Mouse (Mus musculus) hindbrain, embryonic 13.5 days (tissue): ENCODE data around the gene Rps6kc1. TPM values are rescaled to one million over a fixed set of nuclear protein-coding genes. Genes with fewer than 3 reads are reported as not detected.
"Not testable (repeated sequence)": the region's sequence is repeated elsewhere in the genome, so short reads cannot be mapped to it uniquely, and the experiment has no call there.

ENCODE experiments used
- ATAC-seq: fragments of 200-750 bp; cut with Nextera tagmentation; 2 replicates; pipeline ENCODE4 v1.8.0; 2017; ENCODE audit warnings: moderate TSS enrichment; ENCODE audit not compliant: low FRiP score
- H3K27ac ChIP-seq: fragments of 300-500 bp; sonication (generic); 2 replicates; pipeline ENCODE4 v1.5.1; 2015; ENCODE audit warnings: inconsistent platforms, mild to moderate bottlenecking, moderate library complexity
- H3K27me3 ChIP-seq: fragments of 300-500 bp; sonication (generic); 2 replicates; pipeline ENCODE4 v1.6.1; 2015; ENCODE audit warnings: mild to moderate bottlenecking, inconsistent platforms
- H3K36me3 ChIP-seq: fragments of 300-500 bp; sonication (generic); 2 replicates; pipeline ENCODE4 v1.6.1; 2015; ENCODE audit warnings: mild to moderate bottlenecking, inconsistent platforms
- H3K4me1 ChIP-seq: fragments of 300-500 bp; sonication (generic); replicated peaks from 2 replicates; pipeline ENCODE4 v1.6.1; 2015; ENCODE audit warnings: inconsistent platforms
- H3K4me2 ChIP-seq: fragments of 300-500 bp; sonication (generic); 2 replicates; pipeline ENCODE4 v1.6.1; 2015; ENCODE audit warnings: inconsistent platforms, mild to moderate bottlenecking, moderate library complexity
- H3K4me3 ChIP-seq: fragments of 300-500 bp; sonication (generic); 2 replicates; pipeline ENCODE4 v1.5.1; 2015; ENCODE audit warnings: mild to moderate bottlenecking, inconsistent platforms
- H3K9ac ChIP-seq: fragments of 300-500 bp; sonication (generic); 2 replicates; pipeline ENCODE4 v1.6.1; 2015; ENCODE audit warnings: mild to moderate bottlenecking, inconsistent platforms
- H3K9me3 ChIP-seq: fragments of 300-500 bp; sonication (generic); 2 replicates; pipeline ENCODE4 v1.6.1; 2016; ENCODE audit warnings: inconsistent platforms
- WGBS: fragments of 180-500 bp; shearing (Covaris S2); methylation state at CpG from one replicate; pipeline ENCODE4 v1.1.7; 2015; 5-methylcytosine and 5-hydroxymethylcytosine counted together
- polyA plus RNA-seq: library from polyadenylated mRNA; unstranded; fragments of >200 nt; fragmentation: Nextera tagmentation; extraction: Ambion mirVana; gene quantifications from 2 replicates; pipeline ENCODE4 v1.2.1, GENCODE M21; 2015

Gene Rps6kc1
- polyA plus RNA-seq, 1 experiment from 2014 or later, result 28.6 TPM

GRCm38 (mm10) chr1:190927751-190928369 lies 16.3 kb upstream of the Rps6kc1 start:
- peak; percentile 46 for ATAC-seq
- H3K27me3 ChIP-seq, result no peaks in the 10 kb centered on the region
- peak overlapping the region; percentile 99 for H3K27ac ChIP-seq
- peak overlapping the region; percentile 70 for H3K4me3 ChIP-seq
- H3K4me2 ChIP-seq, result peak overlapping the region; percentile 62
- H3K36me3 ChIP-seq, result peaks cover under 1% of the 10 kb centered on the region
- no peaks in the 10 kb centered on the region for H3K9me3 ChIP-seq
- 26% methylated on average over 16 of the region's 16 CpGs for WGBS
- H3K9ac ChIP-seq, result peak overlapping the region; percentile 89
- peaks cover 22% of the 10 kb centered on the region for H3K4me1 ChIP-seq

- H3K4me3 ChIP-seq, result no peak overlapping the region
Observed at GRCm38 (mm10) chr1:190927311-190927710, 15.7 kb upstream of the Rps6kc1 start.

GRCm38 (mm10) chr1:190924812-190925211 lies 13.2 kb upstream of the Rps6kc1 start, which contains the start of gene Angel2:
Angel2 (plus strand) TSS chr1:190925112.
- not testable (repeated sequence) for H3K27ac ChIP-seq, H3K4me2 ChIP-seq, H3K27me3 ChIP-seq, H3K9ac ChIP-seq, H3K9me3 ChIP-seq, H3K36me3 ChIP-seq, ATAC-seq, H3K4me3 ChIP-seq
- 81% methylated on average over 3 of the region's 3 CpGs for WGBS
- H3K4me1 ChIP-seq, result peaks cover 15% of the 10 kb centered on the region

More at GRCm38 (mm10) chr1:190927311-190927710, 15.7 kb upstream of the Rps6kc1 start:
- Histone ChIP-seq H3K27me3 (no peaks in the 10 kb centered on the region), H3K9ac (no peak overlapping the region), H3K9me3 (no peaks in the 10 kb centered on the region), H3K36me3 (no peaks in the 10 kb centered on the region; the same call in 1 of the 2 replicates), H3K4me1 (peaks cover 22% of the 10 kb centered on the region), H3K4me2 (peak overlapping the region; percentile 62), H3K27ac (no peak overlapping the region)
- no peak for ATAC-seq
- 95% methylated on average over 3 of the region's 3 CpGs for WGBS

GRCm38 (mm10) chr1:190919725-190920469 lies 8.3 kb upstream of the Rps6kc1 start:
- H3K4me3 ChIP-seq, result no peak overlapping the region
- 0 out of 2 replicates have a peak, but pooled peaks cover 3% of the 10 kb centered on the region for H3K27me3 ChIP-seq
- H3K36me3 ChIP-seq, result no peaks in the 10 kb centered on the region
- H3K9me3 ChIP-seq, result no peaks in the 10 kb centered on the region
- no peak overlapping the region for H3K27ac ChIP-seq
- ATAC-seq, result no peak
- H3K4me1 ChIP-seq, result no peaks in the 10 kb centered on the region
- 76% methylated on average over 8 of the region's 8 CpGs for WGBS
- no peak overlapping the region for H3K4me2 ChIP-seq
- no peak overlapping the region for H3K9ac ChIP-seq

- H3K4me1 ChIP-seq, result no peaks in the 10 kb centered on the region
- H3K4me3 ChIP-seq, result no peak overlapping the region
- no peak overlapping the region for H3K9ac ChIP-seq
- 0 out of 2 replicates have a peak, but pooled peaks cover 3% of the 10 kb centered on the region for H3K27me3 ChIP-seq
- H3K9me3 ChIP-seq, result no peaks in the 10 kb centered on the region
- H3K36me3 ChIP-seq, result no peaks in the 10 kb centered on the region
- 71% methylated on average over 7 of the region's 7 CpGs for WGBS
- ATAC-seq, result no peak
- no peak overlapping the region for H3K4me2 ChIP-seq
- no peak overlapping the region for H3K27ac ChIP-seq
Observed at GRCm38 (mm10) chr1:190918938-190919337, 7.4 kb upstream of the Rps6kc1 start.

- H3K9me3 ChIP-seq, result no peaks in the 10 kb centered on the region
- H3K4me2 ChIP-seq, result no peak overlapping the region
- no peaks in the 10 kb centered on the region for H3K36me3 ChIP-seq
- H3K4me3 ChIP-seq, result no peak overlapping the region
- peaks cover 33% of the 10 kb centered on the region for H3K4me1 ChIP-seq
- WGBS, result 50% methylated on average over 1 of the region's 1 CpGs
- ATAC-seq, result no peak
- H3K9ac ChIP-seq, result no peak overlapping the region; the same call in 1 of the 2 replicates
- 0 out of 2 replicates have a peak, but pooled peaks cover 3% of the 10 kb centered on the region for H3K27me3 ChIP-seq
- no peak overlapping the region for H3K27ac ChIP-seq
Observed at GRCm38 (mm10) chr1:190912623-190913022, 1.1 kb upstream of the Rps6kc1 start.

- WGBS, result 79% methylated on average over 6 of the region's 6 CpGs
- peak; percentile 44; the same call in 1 of the 2 replicates for ATAC-seq
- no peak overlapping the region for H3K27ac ChIP-seq
Observed at GRCm38 (mm10) chr1:190910836-190911235, 734 bp downstream of the Rps6kc1 start.

GRCm38 (mm10) chr1:190904714-190905113 lies 6.9 kb downstream of the Rps6kc1 start:
- WGBS, result 93% methylated on average over 16 of the region's 16 CpGs
- no peak overlapping the region for H3K4me3 ChIP-seq
- no peaks in the 10 kb centered on the region for H3K9me3 ChIP-seq
- H3K27ac ChIP-seq, result no peak overlapping the region
- no peak overlapping the region for H3K4me2 ChIP-seq
- ATAC-seq, result no peak
- peaks cover 32% of the 10 kb centered on the region for H3K36me3 ChIP-seq
- H3K27me3 ChIP-seq, result no peaks in the 10 kb centered on the region
- H3K4me1 ChIP-seq, result peaks cover 10% of the 10 kb centered on the region
- no peak overlapping the region for H3K9ac ChIP-seq

More at GRCm38 (mm10) chr1:190910836-190911235, 734 bp downstream of the Rps6kc1 start:
- Histone ChIP-seq H3K4me3 (peak overlapping the region; percentile 93), H3K36me3 (no peaks in the 10 kb centered on the region), H3K9me3 (no peaks in the 10 kb centered on the region), H3K9ac (peak overlapping the region; percentile 89), H3K4me1 (peaks cover 33% of the 10 kb centered on the region), H3K27me3 (0 out of 2 replicates have a peak, but pooled peaks cover under 1% of the 10 kb centered on the region), H3K4me2 (peak overlapping the region; percentile 87)

GRCm38 (mm10) chr1:190904136-190904535 lies 7.4 kb downstream of the Rps6kc1 start:
- no peaks in the 10 kb centered on the region for H3K27me3 ChIP-seq
- no peak overlapping the region for H3K27ac ChIP-seq
- whole genome bisulfite sequencing, result 98% methylated on average over 3 of the region's 3 CpGs
- no peaks in the 10 kb centered on the region for H3K9me3 ChIP-seq
- no peak overlapping the region for H3K9ac ChIP-seq
- peaks cover 6% of the 10 kb centered on the region for H3K4me1 ChIP-seq
- no peak overlapping the region for H3K4me3 ChIP-seq
- H3K4me2 ChIP-seq, result no peak overlapping the region
- ATAC-seq, result no peak
- peaks cover 34% of the 10 kb centered on the region for H3K36me3 ChIP-seq

GRCm38 (mm10) chr1:190901082-190901481 lies 10.5 kb downstream of the Rps6kc1 start:
- H3K4me2 ChIP-seq, result no peak overlapping the region
- H3K27ac ChIP-seq, result no peak overlapping the region
- H3K27me3 ChIP-seq, result no peaks in the 10 kb centered on the region
- H3K9ac ChIP-seq, result no peak overlapping the region
- H3K4me1 ChIP-seq, result no peaks in the 10 kb centered on the region
- H3K36me3 ChIP-seq, result peaks cover 60% of the 10 kb centered on the region
- WGBS, result 64% methylated on average over 2 of the region's 2 CpGs
- ATAC-seq, result no peak
- H3K4me3 ChIP-seq, result no peak overlapping the region
- H3K9me3 ChIP-seq, result no peaks in the 10 kb centered on the region

- no peak for ATAC-seq
- Histone ChIP-seq H3K36me3 (peaks cover 68% of the 10 kb centered on the region), H3K9ac (no peak overlapping the region), H3K9me3 (no peaks in the 10 kb centered on the region), H3K27ac (no peak overlapping the region), H3K4me2 (no peak overlapping the region), H3K4me3 (no peak overlapping the region), H3K4me1 (no peaks in the 10 kb centered on the region), H3K27me3 (no peaks in the 10 kb centered on the region)
- WGBS, result 91% methylated on average over 9 of the region's 9 CpGs
Observed at GRCm38 (mm10) chr1:190898899-190899575, 12.5 kb downstream of the Rps6kc1 start.

GRCm38 (mm10) chr1:190898186-190898585 lies 13.4 kb downstream of the Rps6kc1 start:
- Histone ChIP-seq H3K9ac (no peak overlapping the region), H3K9me3 (no peaks in the 10 kb centered on the region), H3K36me3 (peaks cover 66% of the 10 kb centered on the region), H3K27ac (no peak overlapping the region), H3K4me1 (no peaks in the 10 kb centered on the region), H3K4me3 (no peak overlapping the region), H3K4me2 (no peak overlapping the region), H3K27me3 (no peaks in the 10 kb centered on the region)
- WGBS, result 93% methylated on average over 3 of the region's 3 CpGs
- ATAC-seq, result no peak
